ENCODE assay signal across 8 mouse cellular contexts in the genomic region with DNA sequence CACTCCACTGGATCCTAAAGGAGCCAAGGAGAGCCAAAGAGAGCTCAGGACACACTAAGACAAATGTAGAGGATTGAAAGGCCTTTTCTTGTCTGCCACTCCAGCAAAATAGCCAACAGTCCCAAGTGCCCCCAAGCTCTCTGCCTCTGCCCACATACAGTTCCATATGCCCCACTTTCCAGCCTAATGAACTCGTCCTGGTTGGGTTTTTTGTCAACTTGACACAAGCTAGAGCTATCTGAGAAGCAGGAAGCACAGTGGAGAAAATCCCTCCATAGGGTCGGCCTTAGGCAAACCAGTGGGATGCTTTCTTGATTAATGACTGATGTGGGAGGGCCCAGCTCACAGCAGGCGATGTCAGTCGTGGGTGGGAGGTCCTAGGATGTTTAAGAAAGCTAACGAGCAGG.
DNase-seq lines count a peak whose midpoint lies in the region; ATAC-seq and TF ChIP-seq lines count a peak whose summit lies in the region.

No protein-coding gene starts in this region.

- no peak overlapping the region for H3ac ChIP-seq in myocyte (ENCODE audit: control insufficient read depth, insufficient read length)

- no peak for TF ChIP-seq CTCF in heart, postnatal 0 days (IDR thresholded peaks at IDR 0.05; ENCODE audit: low read depth)

- DNase-seq in heart, postnatal 0 days (ENCODE audit: low spot score) = no peak
- DNase-seq in heart, postnatal 14 days = no peak
- peak; percentile 64 for DNase-seq in embryo, embryonic 11 days
- no peak for DNase-seq in hindbrain, embryonic 14.5 days (ENCODE audit: low spot score)
- no peak for DNase-seq in adrenal gland, postnatal 10 days
- no peak for DNase-seq in thymus, postnatal 36 days
- DNase-seq in cerebellum, adult 9-11 months = no peak

- H3K4me2 ChIP-seq in heart, postnatal 0 days (ENCODE audit: low read depth, low read length) = no peak overlapping the region
- H3K4me2 ChIP-seq in hindbrain, embryonic 14.5 days (replicated peaks) = no peak overlapping the region
- H3K4me2 ChIP-seq in myocyte (ENCODE audit: low read depth) = peak overlapping the region; percentile 59

- H3K4me1 ChIP-seq in heart, postnatal 0 days (ENCODE audit: control insufficient read depth, insufficient read depth) = peaks cover 31% of the 10 kb centered on the region
- H3K4me1 ChIP-seq in hindbrain, embryonic 14.5 days (replicated peaks; ENCODE audit: control insufficient read depth, insufficient read depth, low read length) = peaks cover 19% of the 10 kb centered on the region

- intact Hi-C loops in heart, postnatal 14 days (cut with DNase I) = no loop called here

- H3K79me2 ChIP-seq in myocyte (ENCODE audit: control insufficient read depth, insufficient read depth) = no peaks in the 10 kb centered on the region

- H3K9me3 ChIP-seq in heart, postnatal 0 days (replicated peaks; ENCODE audit: control insufficient read depth, low read length) = no peaks in the 10 kb centered on the region
- H3K9me3 ChIP-seq in hindbrain, embryonic 14.5 days (ENCODE audit: control insufficient read depth, low read length) = no peaks in the 10 kb centered on the region

- no peaks in the 10 kb centered on the region for H3K36me3 ChIP-seq in heart, postnatal 0 days (replicated peaks; ENCODE audit: control insufficient read depth, insufficient read depth, low read length)
- H3K36me3 ChIP-seq in hindbrain, embryonic 14.5 days (replicated peaks; ENCODE audit: control insufficient read depth, insufficient read depth) = no peaks in the 10 kb centered on the region
- H3K36me3 ChIP-seq in myocyte (ENCODE audit: control insufficient read depth, insufficient read depth) = no peaks in the 10 kb centered on the region

- WGBS in heart, postnatal 0 days = 31% methylated on average over 5 of the region's 5 CpGs
- WGBS in hindbrain, embryonic 14.5 days = 6% methylated on average over 5 of the region's 5 CpGs

- no peak for TF ChIP-seq EP300 in heart, postnatal 0 days (IDR thresholded peaks at IDR 0.05; ENCODE audit: low read depth)

- no peak overlapping the region for H3K9ac ChIP-seq in heart, postnatal 0 days (replicated peaks; ENCODE audit: low read depth, low read length)
- H3K9ac ChIP-seq in hindbrain, embryonic 14.5 days = no peak overlapping the region

- ATAC-seq in heart, postnatal 0 days (ENCODE audit: insufficient read depth, low read depth) = no peak
- ATAC-seq in hindbrain, embryonic 14.5 days (ENCODE audit: low FRiP score) = peak; percentile 59; the same call in 1 of the 2 replicates

- H3K27me3 ChIP-seq in heart, postnatal 0 days (ENCODE audit: control insufficient read depth, insufficient read depth, low read length) = no peaks in the 10 kb centered on the region
- no peaks in the 10 kb centered on the region for H3K27me3 ChIP-seq in hindbrain, embryonic 14.5 days (ENCODE audit: control insufficient read depth, insufficient read depth, low read length)
- H3K27me3 ChIP-seq in myocyte (ENCODE audit: control insufficient read depth, insufficient read depth, insufficient read length) = no peaks in the 10 kb centered on the region

- H3K4me3 ChIP-seq in heart, postnatal 0 days (ENCODE audit: low read depth, low read length) = no peak overlapping the region
- no peak overlapping the region for H3K4me3 ChIP-seq in hindbrain, embryonic 14.5 days (replicated peaks; ENCODE audit: low read length)
- peak overlapping the region; percentile 7 for H3K4me3 ChIP-seq in myocyte

- no peak for TF ChIP-seq POLR2A in myocyte (IDR thresholded peaks at IDR 0.05; ENCODE audit: insufficient read length, low read depth)

- H3K27ac ChIP-seq in heart, postnatal 0 days (ENCODE audit: low read depth) = peak overlapping the region; percentile 61
- H3K27ac ChIP-seq in hindbrain, embryonic 14.5 days = peak overlapping the region; percentile 33; the same call in 1 of the 2 replicates

TF ChIP-seq in myocyte, 11 proteins besides CTCF, POLR2A, EP300 and RAD21:
- TF ChIP-seq POLR2AphosphoS2 (IDR thresholded peaks at IDR 0.05; ENCODE audit: insufficient read length, low read depth) (no peak), CEBPB (IDR thresholded peaks at IDR 0.05; ENCODE audit: insufficient read depth, poor library complexity, severe bottlenecking) (no peak), SRF (IDR thresholded peaks at IDR 0.05; ENCODE audit: control insufficient read depth, insufficient read length, low read depth) (no peak), USF1 (IDR thresholded peaks at IDR 0.05; ENCODE audit: low read depth) (no peak), TCF3 (IDR thresholded peaks at IDR 0.05; ENCODE audit: insufficient read length, low read depth) (no peak), MYOD1 (IDR thresholded peaks at IDR 0.05; ENCODE audit: control insufficient read depth in 1 of 3, insufficient read length in 2 of 3, low read depth in 2 of 3) (no peak), MAX (IDR thresholded peaks at IDR 0.05; ENCODE audit: low read depth) (no peak)
